Mouse (Mus musculus) gastrocnemius, postnatal 14 days (tissue): ENCODE data around the gene Olfr376. TPM values are rescaled to one million over a fixed set of nuclear protein-coding genes. Genes with fewer than 3 reads are reported as not detected.

Source experiments
- DNase-seq: peaks from one replicate; pipeline ENCODE4 v3.0.0; 2021; ENCODE audit warnings: mixed read lengths
- intact Hi-C: fragments of 180-260 bp; cut with DNase I; formaldehyde crosslinking; loops from one replicate; pipeline ENCODE4 v1.15.1; 2025; ENCODE audit warnings: low total_unique reads
- long read RNA-seq, 2 experiments: library from polyadenylated mRNA; stranded (forward); transcript quantifications; one replicate each; pipeline ENCODE4 v2.0.0; 2021
- total RNA-seq, 2 experiments: library from RNA; stranded (reverse); gene quantifications; 2 replicates each; pipeline ENCODE4 v1.2.3; 2021

The Olfr376 gene
- not detected for total RNA-seq
- long read RNA-seq, experiment 1, result 0 reads
- long read RNA-seq, experiment 2, result 0 reads

- intact Hi-C loops, result no loop called here
- DNase-seq, result no peak
Measured at GRCm38 (mm10) chr11:73370946-73371345, at the start of gene Olfr376. Gene Olfr376 (plus strand): TSS chr11:73371246.

GRCm38 (mm10) chr11:73323906-73324830 lies 46.9 kb upstream of the Olfr376 start:
- intact Hi-C loops, result no loop called here
- DNase-seq, result no peak

DNA sequence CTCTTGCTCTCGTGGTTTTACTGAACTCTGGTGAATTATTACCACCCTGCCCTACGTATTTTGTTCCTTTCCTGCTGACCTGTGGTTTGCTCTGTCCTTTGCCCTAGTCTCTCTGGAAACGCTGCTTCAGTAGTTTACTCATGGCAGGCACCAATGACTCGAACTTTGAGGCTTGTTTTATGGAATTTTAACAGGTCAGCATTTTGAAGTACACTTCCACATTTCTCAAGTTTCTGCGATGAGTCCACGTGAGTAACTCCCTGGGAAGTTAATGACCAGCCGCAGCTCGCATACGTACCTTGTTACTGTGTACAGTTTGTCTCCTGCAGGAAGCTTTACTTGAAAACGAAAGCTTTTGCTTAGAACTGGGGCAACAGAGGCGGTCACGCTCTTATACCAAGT lies 44.6 kb upstream of the Olfr376 start:
- no peak for DNase-seq
- intact Hi-C loops, result no loop called here

- intact Hi-C loops, result no loop called here
- DNase-seq, result no peak
Measured at GRCm38 (mm10) chr11:73327361-73327760, 43.7 kb upstream of the Olfr376 start.

- intact Hi-C loops, result no loop called here
- DNase-seq, result no peak
Measured at GRCm38 (mm10) chr11:73329442-73329841, 41.6 kb upstream of the Olfr376 start, which contains the start of the genes Aspa, Gm49340 and Spata22. Gene Aspa (minus strand): TSS chr11:73329596. Gene Gm49340 (plus strand): TSS chr11:73329741. Gene Spata22 (plus strand): TSS chr11:73329741.

- intact Hi-C loops, result no loop called here
- DNase-seq, result no peak
Measured at GRCm38 (mm10) chr11:73333357-73333756, 37.7 kb upstream of the Olfr376 start.

- intact Hi-C loops, result no loop called here
- DNase-seq, result no peak
Measured at GRCm38 (mm10) chr11:73336919-73337318, 34.1 kb upstream of the Olfr376 start.

DNA sequence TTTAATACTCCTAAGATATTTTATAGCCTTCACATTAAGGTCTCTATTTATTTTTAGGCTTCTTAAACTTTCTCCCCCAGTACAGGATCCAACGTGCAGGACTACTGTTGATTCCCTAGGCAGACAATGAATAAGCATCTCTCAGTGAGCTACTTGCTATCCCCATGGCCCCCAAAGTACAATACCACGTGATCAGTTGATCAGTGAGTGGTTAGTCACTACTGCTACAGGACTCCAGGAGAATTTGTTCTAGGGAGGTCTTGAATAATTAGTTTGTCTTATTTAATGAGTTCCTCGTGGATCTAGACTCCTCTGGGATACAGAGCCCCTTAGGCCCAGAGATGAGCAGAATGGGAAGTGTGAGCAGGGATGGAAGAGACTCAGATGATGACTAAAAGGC lies 20.6 kb upstream of the Olfr376 start, which contains the start of gene Olfr20:
Olfr20 (plus strand) TSS at position 301 of the 400 bp plus-strand sequence.
- intact Hi-C loops, result no loop called here
- DNase-seq, result no peak

- no peak for DNase-seq
- intact Hi-C loops, result no loop called here
Measured at GRCm38 (mm10) chr11:73395374-73395773, 24.3 kb downstream of the Olfr376 start.

DNA sequence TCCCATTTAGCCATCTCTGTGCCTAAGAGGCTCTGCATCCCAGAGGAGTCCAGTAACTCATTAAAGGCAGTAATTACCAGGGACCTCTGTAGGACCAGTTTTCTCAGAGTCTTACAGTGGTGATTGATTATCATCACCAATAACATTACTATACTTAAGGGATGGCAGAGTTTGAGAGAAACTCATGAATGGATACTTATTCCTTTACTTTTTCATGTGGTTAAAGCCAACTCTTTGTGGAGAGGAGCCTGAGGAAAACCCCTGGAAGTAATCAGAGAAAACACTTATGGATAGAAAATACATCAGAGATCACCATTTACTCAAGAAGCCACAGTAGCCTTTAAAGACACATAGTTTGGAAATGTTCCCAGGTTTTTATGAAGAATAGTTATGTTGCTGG lies 28.5 kb downstream of the Olfr376 start, which contains the start of gene Olfr1:
Olfr1 (minus strand) TSS at position 101 of the 400 bp plus-strand sequence.
- DNase-seq, result no peak
- intact Hi-C loops, result no loop called here

Other genes with a start within 250 kb of the Olfr376 start
- under 1 TPM; 0.51 to 0.76 TPM for gene Haspin, start 233.0 kb upstream of the Olfr376 start, total RNA-seq
- gene P2rx5, start 210.8 kb upstream of the Olfr376 start, total RNA-seq, result 1 to 10 TPM; 6.9 to 7.5 TPM
- gene Emc6, start 194.2 kb upstream of the Olfr376 start, total RNA-seq, result 10 to 100 TPM; 66.9 to 77.6 TPM
- gene Tax1bp3, start 194.2 kb upstream of the Olfr376 start, total RNA-seq, result 10 to 100 TPM; 18.9 to 21.7 TPM
- 1 to 10 TPM; 8.3 to 8.8 TPM for gene Ctns, start 172.2 kb upstream of the Olfr376 start, total RNA-seq
- 1 to 10 TPM; 1.3 to 1.7 TPM for gene Shpk, start 171.8 kb upstream of the Olfr376 start, total RNA-seq
- gene Trpv1, start 137.0 kb upstream of the Olfr376 start, total RNA-seq, result under 1 TPM; 0.11 to 0.16 TPM
- gene Trpv3, start 103.9 kb upstream of the Olfr376 start, total RNA-seq, result under 1 TPM; 0.04 to 0.06 TPM
- 1 to 10 TPM; 1.2 to 1.8 TPM for gene Aspa, start 41.6 kb upstream of the Olfr376 start, total RNA-seq
- gene Gm49340, start 41.5 kb upstream of the Olfr376 start, total RNA-seq, result not detected
- gene Spata22, start 41.5 kb upstream of the Olfr376 start, total RNA-seq, result not detected
- gene Olfr20, start 20.5 kb upstream of the Olfr376 start, total RNA-seq, result not detected
- gene Olfr1, start 28.4 kb downstream of the Olfr376 start, total RNA-seq, result not detected
- gene Olfr378, start 57.2 kb downstream of the Olfr376 start, total RNA-seq, result not detected
- gene Olfr380, start 86.3 kb downstream of the Olfr376 start, total RNA-seq, result not detected
- not detected for gene Olfr381, start 120.4 kb downstream of the Olfr376 start, total RNA-seq
- not detected for gene Olfr382, start 146.0 kb downstream of the Olfr376 start, total RNA-seq
- not detected for gene Olfr385, start 221.8 kb downstream of the Olfr376 start, total RNA-seq
- not detected for gene Olfr384, start 227.3 kb downstream of the Olfr376 start, total RNA-seq